Mouse (Mus musculus) Muller cell, postnatal 12 days (primary cell): ENCODE measurements around the gene Zfp658.

Source experiments
- DNase-seq: peaks from one replicate; pipeline ENCODE4 v3.0.0-alpha.2; 2015; ENCODE audit errors: inconsistent ontology term

Zfp658 gene

GRCm38 (mm10) chr7:43580526-43580925 is 18.5 kb downstream of the Zfp658 start:
- peak; percentile 14 for DNase-seq

- no peak for DNase-seq
Observed at GRCm38 (mm10) chr7:43584790-43585189, 22.7 kb downstream of the Zfp658 start.

- peak; percentile 7 for DNase-seq
Observed at GRCm38 (mm10) chr7:43601884-43602283, 39.8 kb downstream of the Zfp658 start.

- peak; percentile 60 for DNase-seq
Observed at GRCm38 (mm10) chr7:43606896-43607742, 45.1 kb downstream of the Zfp658 start, which contains the start of gene Zfp819. TSS of gene Zfp819 (plus strand) at chr7:43607169.

- no peak for DNase-seq
Observed at GRCm38 (mm10) chr7:43607743-43608287, 45.8 kb downstream of the Zfp658 start.

- DNase-seq: no peak
Observed at GRCm38 (mm10) chr7:43608316-43608824, 46.3 kb downstream of the Zfp658 start.

- no peak for DNase-seq
Observed at GRCm38 (mm10) chr7:43613816-43614551, 51.9 kb downstream of the Zfp658 start.

GRCm38 (mm10) chr7:43622927-43623326 is 60.9 kb downstream of the Zfp658 start:
- DNase-seq: no peak

- no peak for DNase-seq
Observed at GRCm38 (mm10) chr7:43623819-43624218, 61.8 kb downstream of the Zfp658 start.
